Mouse (Mus musculus): ENCODE measurements around the gene Cipc. TPM values are rescaled to one million over a fixed set of nuclear protein-coding genes. Genes with fewer than 3 reads are reported as not detected.
A peak's percentile ranks its signal among the peaks of the same experiment; 100 is the strongest.

Gene Cipc
- polyA plus RNA-seq, 1 experiment = 78.2 TPM

DNA sequence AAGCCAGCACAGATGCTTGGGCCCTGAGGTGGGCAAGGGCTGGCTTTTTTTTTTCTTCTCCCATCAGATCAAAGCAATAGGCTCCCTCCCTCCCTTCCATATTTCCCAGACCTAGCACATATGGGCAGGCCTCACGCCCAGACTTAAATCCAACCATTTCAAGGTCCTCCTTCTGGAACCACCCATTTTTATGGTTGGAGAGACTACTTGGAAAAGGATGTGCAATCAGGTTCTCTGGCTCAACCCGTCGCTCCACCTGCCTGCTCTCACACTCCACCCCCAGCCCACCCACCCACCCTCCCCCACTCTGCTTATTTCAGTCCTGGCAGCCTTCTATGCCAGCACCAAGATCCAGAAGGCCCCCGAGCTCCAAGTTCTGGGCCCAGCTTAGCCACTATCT, 39.7 kb downstream of the Cipc start:
- DNase-seq (ENCODE audit: extremely low spot score in 1 of 2, low spot score in 1 of 2) = no peak

DNA sequence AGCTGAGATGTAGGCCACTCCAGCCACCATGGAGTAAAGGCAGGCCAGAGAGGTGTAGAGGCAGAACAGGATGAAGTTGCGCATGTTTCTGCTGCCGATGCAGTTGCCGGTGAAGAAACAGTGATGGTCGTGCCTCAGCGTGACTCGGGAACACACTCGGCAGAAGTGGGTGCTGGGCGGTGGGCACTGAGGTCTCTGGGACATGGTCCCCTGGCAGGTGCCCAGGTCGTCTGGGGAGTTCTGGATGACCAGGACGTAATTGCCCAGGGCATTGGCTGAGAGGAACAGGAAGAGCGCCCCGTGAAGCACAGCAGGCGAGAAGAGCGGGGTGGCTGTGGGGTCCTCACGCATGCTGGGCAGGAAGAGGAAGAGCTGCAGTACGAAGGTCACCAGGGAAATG, 41.4 kb downstream of the Cipc start:
- DNase-seq (ENCODE audit: extremely low spot score in 1 of 2, low spot score in 1 of 2) = no peak

DNA sequence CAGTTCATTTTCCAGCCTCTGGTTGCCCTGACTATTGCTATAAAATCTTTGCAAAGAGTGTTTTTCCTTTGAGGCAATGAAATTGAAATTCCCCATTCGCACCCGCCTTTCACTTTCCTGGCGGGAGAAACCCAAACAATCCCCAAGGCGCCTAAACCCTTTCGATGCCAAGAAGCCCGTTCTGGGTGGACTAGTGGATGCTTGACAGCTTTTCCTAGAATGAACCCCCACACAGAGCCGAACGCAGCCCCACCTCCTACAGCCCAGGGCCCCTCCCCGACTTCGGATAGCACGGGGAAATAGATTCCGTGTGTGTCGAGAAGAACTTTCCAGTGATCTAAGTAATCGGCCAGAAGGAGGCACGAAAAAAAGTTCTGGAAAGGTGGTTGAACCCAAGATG, 42.5 kb downstream of the Cipc start:
- DNase-seq (ENCODE audit: extremely low spot score in 1 of 2, low spot score in 1 of 2) = no peak

DNA sequence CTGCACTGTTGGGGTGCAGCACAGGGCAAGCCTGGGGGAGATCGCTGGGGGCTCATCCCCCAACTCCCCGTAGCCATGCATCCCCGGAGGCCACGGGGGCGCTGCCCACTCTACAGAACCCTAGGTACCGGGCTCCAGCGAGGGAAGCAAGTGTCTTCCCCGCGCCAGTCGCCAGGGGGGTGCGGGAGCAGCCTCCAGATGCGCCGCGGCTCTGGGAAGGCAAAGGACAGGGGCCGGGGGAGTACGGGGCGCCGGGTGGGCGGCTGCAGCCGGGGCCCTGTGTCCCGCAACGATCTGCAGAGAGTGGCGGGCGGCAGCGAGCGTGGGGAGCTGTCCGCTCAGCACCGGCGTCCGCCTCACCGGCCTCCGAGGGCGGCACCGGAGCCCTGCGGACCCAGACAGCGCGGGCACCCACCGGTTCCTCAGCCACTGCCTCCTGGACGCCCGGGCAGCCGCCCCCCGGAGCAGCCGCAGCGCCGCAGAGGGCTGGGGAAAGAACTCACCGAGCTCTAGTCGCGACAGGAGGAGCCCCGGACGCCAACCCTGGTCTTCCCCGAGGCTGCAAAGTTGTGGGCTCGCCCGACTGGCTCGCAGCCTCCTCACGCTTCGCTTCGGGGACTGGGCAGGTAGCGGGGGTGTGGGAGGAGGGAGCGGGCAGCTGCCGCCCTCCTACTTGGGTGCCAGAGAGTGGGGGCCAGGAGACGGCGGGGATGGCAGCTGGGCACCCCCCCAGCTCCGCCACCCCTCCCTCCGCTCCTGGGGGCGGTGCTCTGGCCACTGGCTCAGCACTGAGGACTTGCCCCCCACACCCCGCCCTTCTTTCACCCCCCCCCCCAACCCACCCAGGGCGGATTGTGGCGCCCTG, 43.3 kb downstream of the Cipc start, which contains the start of gene Zdhhc22:
Gene Zdhhc22, minus strand, starts transcription at position 541 of the 865 bp plus-strand sequence.
- DNase-seq (ENCODE audit: extremely low spot score in 1 of 2, low spot score in 1 of 2) = no peak

DNA sequence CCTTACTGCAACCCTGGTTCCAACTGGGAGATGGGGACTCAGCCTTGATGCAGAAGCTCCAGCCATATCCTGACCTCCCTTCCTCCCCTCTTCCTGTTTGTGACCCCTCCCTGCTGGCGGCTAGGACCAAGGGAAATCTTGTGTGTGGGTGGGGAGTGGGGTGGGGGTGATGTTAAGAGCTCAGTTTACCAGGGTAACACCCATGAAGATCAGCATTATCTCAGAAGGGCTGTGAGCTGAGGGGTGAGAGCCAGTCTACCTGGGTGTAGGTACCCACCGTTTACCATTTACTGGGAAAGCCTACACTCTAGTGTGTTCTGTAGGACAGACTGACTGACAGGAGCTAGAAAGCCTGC, 43.9 kb downstream of the Cipc start:
- no peak for DNase-seq (ENCODE audit: extremely low spot score in 1 of 2, low spot score in 1 of 2)

DNA sequence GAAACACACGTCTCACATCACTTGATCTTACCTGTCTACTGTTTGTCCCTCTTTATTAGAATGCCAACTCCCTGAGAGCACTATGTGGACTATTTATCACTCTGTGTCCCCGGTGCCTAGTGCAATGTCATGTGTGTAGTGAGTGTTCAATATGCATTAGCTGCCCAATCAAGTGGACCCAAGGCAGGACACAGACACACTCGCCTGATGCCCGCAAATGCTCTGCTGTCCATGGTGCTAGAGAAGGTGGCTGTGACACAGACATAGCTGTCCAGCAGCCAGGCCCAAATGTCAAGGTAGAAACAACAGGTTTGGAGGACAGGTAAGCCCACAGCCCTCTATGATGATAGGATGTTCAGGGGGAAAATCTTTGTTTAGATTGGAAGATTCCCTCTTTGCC, 47.3 kb downstream of the Cipc start:
- no peak for DNase-seq (ENCODE audit: extremely low spot score in 1 of 2, low spot score in 1 of 2)

DNA sequence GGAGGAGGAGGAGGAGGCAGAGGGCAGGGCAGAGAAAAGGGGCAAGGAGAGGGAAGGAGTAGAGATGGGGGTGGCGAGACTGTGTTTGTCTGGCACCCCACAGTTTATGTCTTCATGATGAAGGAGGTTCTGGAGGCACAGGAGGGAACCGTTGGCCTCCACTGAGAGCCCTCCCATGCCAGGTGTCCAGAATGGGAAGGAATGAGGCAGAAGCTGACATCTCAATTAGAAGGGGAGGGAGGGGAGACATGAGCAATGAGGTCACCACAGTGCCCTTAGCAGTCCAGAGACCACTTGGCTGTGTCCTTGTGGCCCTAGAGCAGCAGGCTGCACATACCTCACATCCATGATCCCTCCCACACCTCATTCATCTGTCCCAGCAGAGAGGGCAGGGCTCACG, 47.9 kb downstream of the Cipc start:
- DNase-seq (ENCODE audit: extremely low spot score in 1 of 2, low spot score in 1 of 2) = no peak

DNA sequence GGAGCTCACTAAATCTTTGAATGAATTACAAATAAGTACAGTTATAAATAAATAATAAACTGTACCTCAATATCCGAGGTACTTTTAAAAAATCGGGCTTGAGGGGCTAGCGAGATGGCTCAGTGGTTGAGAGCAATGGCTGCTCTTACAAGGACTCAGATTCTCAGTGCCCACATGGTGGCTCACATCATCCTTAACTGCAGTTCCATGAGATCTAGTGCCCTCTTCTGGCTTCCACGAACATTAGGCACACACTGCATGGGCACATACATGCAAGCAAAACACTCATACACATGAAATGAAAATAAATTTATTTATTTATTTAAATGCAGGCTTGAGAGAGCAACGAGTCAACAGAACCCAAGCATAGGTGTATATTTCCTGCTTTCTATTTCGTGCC, 49.1 kb downstream of the Cipc start:
- DNase-seq (ENCODE audit: extremely low spot score in 1 of 2, low spot score in 1 of 2) = no peak

DNA sequence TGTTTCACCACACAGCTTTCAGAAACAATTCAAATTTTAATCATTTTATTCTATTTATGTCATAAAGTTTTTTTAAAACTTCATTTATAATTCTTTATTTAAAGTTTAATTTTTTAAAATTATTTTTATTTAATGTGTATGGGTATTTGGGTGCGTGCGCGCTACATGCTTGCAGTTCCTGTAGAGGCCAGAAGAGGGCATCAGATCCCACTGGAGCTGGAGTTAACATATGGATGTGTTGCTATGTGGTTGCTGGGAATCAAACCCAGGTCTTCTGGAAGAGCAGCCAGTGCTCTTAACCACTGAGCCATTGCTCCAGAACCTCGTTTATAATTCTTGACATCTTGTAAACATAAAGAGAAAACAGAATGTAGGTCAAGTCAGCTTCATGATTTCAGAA, 51.9 kb downstream of the Cipc start:
- no peak for DNase-seq (ENCODE audit: extremely low spot score in 1 of 2, low spot score in 1 of 2)

DNA sequence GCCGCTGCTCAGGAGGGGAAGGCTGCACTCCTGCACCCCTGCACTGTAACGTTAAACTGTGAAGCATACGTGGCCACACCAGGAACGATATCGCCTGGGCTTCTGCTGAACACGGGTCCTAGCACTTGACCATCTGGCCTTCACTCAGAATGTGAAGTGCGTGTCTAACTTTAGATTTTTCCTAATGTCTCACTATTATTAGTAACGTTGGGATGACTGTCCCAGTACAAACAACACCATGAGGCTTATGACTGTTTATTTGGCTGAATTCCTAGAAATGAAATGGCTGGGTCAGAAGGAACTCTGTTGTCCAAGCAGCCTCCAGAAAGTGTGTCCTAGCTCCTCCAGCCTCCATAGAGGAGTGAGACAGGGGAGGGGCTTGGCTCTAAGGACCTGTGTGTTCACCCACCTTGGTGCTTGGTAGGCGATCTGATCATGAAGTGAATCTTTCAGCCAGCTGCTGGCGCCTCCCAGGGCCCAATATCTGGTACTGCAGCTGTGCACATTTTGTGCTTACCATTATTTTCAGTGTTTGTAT, 52.5 kb downstream of the Cipc start:
- DNase-seq (ENCODE audit: extremely low spot score in 1 of 2, low spot score in 1 of 2) = no peak

DNA sequence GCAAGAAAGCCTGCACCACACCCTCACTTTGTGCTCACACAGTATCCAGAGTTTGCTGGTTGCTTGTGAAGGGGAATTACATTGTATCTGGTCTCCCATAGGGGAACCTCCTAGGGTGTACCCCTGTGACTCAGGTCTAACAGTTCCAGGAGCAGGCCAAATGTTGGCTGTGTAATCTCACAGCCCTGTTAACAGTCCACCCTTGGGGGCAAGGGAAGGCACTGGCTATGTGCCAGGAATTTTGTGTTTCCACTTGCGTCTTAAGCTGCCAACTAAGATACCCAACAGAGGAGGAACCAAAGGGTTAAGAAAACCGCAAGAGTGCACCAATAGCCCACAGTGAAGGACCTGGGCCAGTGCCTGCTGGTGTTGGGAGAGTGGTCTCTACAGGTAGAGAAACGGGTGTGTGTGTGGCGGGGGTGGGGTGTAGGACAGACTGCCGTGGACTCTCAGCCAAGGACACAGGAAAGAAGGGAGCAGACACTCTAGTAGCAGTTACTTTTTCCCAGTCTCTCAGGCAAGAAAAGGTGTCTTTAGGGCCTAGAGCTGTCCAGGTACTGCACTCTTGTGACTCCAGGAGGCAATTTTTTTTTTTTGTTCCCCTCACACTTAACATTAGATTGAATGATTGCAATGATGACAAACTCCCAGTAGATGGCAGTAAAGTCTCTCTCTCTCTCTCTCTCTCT, 53.5 kb downstream of the Cipc start:
- DNase-seq (ENCODE audit: extremely low spot score in 1 of 2, low spot score in 1 of 2) = peak in 1 of 2 experiments; percentile 63

DNA sequence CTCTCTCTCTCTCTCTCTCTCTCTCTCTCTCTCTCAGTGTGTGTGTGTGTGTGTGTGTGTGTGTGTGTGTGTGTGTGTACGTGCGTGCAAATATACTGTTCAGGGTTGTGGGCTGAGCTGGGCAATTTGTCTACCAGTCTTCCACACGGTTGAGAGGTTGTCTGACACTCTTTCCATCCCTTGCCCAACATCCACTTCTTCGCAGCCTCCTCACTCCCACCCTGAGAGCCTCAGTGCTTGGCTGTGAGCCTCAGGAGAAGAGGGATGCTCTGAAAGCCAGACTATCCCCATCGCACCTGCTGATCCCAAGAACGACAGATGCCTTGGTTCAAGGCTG, 54.0 kb downstream of the Cipc start:
- no peak for DNase-seq (ENCODE audit: extremely low spot score in 1 of 2, low spot score in 1 of 2)

DNA sequence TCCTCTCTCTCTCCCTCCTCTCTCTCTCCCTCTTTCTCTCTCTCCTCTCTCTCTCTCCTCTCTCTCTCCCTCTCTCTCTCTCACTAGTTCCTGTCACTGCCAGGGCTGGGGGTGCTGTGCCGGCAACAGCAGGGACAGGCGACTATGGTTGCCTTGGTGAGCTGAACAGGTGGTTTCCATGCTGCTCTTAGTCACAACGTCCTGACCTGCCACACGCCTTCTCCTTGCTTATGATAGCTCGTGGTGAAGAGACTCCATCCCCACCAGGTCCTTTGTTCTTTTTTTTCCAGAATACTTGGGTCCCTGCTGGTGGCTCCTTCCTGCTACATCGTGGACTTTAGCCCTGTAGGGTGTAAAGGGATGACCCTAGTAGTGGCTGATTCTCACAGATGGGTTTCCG, 55.4 kb downstream of the Cipc start:
- no peak for DNase-seq (ENCODE audit: extremely low spot score in 1 of 2, low spot score in 1 of 2)

DNA sequence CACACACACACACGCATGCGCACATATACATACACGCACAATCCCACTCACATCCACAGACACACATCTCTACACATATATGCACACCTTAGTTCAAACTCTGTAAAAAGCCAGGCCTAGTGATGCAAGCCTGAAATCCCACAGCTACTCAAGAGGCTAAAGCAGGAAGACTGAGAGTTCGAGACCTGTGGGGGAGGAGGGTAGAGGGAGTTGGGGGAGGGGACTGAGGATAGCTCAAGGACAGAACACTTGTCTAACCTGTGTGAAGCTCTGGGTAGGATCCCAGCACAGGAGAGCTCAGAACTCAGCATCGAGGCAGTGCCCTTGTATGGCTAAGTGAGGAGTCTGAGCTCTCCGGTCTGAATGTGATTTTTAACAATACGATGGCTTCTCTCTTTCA, 56.0 kb downstream of the Cipc start:
- no peak for DNase-seq (ENCODE audit: extremely low spot score in 1 of 2, low spot score in 1 of 2)

DNA sequence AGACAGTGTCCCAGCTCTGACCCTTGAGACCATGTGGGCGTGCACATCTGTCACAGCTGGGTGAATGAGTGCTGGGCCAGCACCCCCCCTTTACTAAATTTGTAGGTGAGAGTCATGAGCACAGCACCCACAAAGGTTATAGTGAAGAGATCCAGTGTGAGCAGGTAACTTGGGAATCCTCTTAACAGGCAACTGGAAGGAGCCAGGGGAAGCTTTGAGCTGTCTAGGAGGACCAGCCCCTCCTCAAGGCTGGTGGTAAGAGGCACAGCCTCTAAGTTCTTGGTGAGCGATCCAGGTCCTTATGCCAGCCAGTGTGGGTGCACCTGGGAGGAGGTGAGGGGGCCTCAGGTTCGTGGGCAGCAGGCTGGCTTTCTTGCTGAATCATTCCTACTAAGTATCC, 56.8 kb downstream of the Cipc start:
- no peak for DNase-seq (ENCODE audit: extremely low spot score in 1 of 2, low spot score in 1 of 2)

DNA sequence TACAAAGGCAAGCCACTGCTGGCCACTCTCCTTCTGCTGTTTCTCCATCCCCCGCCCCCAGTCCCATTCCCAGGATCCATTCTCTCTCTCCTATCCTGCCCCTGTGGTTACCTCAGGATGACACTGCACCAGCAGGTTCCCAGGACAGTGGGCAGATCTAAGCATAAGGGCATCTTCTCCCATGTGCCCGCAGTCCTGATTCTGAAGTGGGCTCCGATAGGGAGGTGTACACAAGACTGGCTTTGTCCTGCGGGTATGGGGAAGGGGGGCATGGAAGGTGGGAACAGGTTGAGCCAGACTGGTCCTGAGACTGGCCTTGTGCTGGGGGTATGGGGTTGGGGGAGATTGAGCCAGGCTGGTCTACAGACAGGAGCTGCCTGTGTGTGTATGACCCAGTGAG, 57.8 kb downstream of the Cipc start:
- no peak for DNase-seq (ENCODE audit: extremely low spot score in 1 of 2, low spot score in 1 of 2)

Other genes with a start within 250 kb of the Cipc start
- 13.2 and 14.1 TPM in 2 replicates for gene Angel1, start 220.6 kb upstream of the Cipc start, polyA plus RNA-seq (2012; rRNA removed)
- gene Lrrc74a, start 212.7 kb upstream of the Cipc start, polyA plus RNA-seq (2012; rRNA removed) = not detected in 2 replicates
- 48.5 and 50.2 TPM in 2 replicates for gene Irf2bpl, start 62.2 kb upstream of the Cipc start, polyA plus RNA-seq (2012; rRNA removed)
- gene Zdhhc22, start 43.4 kb downstream of the Cipc start, polyA plus RNA-seq (2012; rRNA removed) = 35.4 and 41.3 TPM in 2 replicates
- gene Tmem63c, start 74.3 kb downstream of the Cipc start, polyA plus RNA-seq (2012; rRNA removed) = 26.0 and 31.8 TPM in 2 replicates
- 3.2 and 4.2 TPM in 2 replicates for gene Ngb, start 155.5 kb downstream of the Cipc start, polyA plus RNA-seq (2012; rRNA removed)
- gene Gstz1, start 200.1 kb downstream of the Cipc start, polyA plus RNA-seq (2012; rRNA removed) = 80.2 and 90.2 TPM in 2 replicates
- 18.4 and 21.0 TPM in 2 replicates for gene Pomt2, start 200.9 kb downstream of the Cipc start, polyA plus RNA-seq (2012; rRNA removed)

Data from frontal cortex, adult 2 months (tissue).